Mouse (Mus musculus): ENCODE data around the gene C8g.

DNA sequence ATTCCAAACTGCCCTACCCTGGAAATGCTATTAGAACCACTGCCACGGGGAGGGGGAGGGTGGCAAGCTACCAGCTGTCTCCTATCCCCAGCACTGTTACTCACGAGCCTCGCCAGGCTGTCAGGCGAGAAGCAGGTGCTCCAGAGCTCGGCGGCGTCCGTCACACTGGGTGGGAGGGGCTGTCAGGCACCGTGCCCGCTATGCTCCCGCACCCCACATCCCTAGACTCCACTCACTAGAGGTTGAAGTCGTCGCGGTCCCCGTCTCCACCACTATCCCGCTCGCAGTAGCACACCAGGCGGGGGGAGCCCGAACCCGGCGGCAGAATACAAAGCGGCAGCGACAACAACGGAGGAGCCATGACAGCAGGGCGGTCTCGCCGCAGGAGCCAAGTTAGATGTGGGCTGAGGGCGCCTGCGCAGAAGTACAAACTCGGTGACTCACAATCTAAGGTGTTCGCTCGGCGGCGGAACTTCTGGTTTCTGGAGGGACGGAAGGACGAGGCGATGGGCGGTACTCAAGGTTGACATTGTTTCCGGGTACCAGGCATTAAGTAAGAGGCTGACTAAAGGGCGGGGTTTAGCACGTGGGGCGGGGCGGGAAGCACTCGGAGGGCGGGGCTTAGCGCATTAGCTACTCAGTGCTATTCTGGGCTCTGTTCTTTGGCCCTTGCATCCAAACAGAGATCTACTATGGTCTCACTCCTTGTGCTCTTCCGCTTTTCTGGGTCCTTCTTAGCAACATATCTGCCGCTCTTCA lies 40.8 kb downstream of the C8g start, which contains the start of gene Paxx:
- TF ChIP-seq CTCF (IDR thresholded peaks at IDR 0.05; ENCODE audit: low read depth) (no peak), EP300 (IDR thresholded peaks at IDR 0.05; ENCODE audit: low read depth) (peak; percentile 71; the same call in 1 of the 2 replicates)
